Mouse (Mus musculus): ENCODE results near the gene Hoxa1. TPM values are rescaled to one million over a fixed set of nuclear protein-coding genes. Genes with fewer than 3 reads are reported as not detected.

Hoxa1 gene
- polyA plus RNA-seq, 1 experiment from 2014 or later = 0.72 TPM

DNA sequence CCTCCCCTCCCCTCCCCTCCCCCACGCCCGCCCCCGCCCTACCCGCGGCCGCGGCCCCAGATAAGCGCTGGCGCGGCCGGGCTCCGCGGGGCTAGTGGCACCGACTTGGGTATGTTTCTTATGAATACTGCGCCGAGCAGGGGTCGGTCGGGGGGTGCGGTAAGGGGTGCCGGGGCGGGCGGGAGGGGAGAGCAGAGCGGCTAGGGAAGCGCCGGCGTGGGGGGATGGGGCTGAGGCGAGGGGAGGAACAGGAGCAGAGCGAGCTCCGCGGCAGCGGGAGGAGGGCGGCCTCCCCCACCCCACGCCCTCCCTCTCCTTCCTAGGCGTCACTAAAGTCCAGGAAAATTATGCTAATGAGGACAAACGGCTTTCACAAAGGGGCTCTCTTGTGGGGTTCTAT lies 17.7 kb upstream of the Hoxa1 start:
- H3K4me3 ChIP-seq (ENCODE audit: low read length) = peak overlapping the region; percentile 63
- peak overlapping the region; percentile 82 for H3K4me2 ChIP-seq (ENCODE audit: low read depth, low read length)
- 1% methylated on average over 12 of the region's 35 CpGs for WGBS
- H3K9ac ChIP-seq (ENCODE audit: low read depth, low read length) = peak overlapping the region; percentile 79
- H3K27ac ChIP-seq (ENCODE audit: low read length) = peak overlapping the region; percentile 96
- peak; percentile 49 for ATAC-seq
- H3K4me1 ChIP-seq (ENCODE audit: control insufficient read depth, insufficient read depth, low read length) = peaks cover 35% of the 10 kb centered on the region
- H3K36me3 ChIP-seq (ENCODE audit: control insufficient read depth, insufficient read depth, low read length) = no peaks in the 10 kb centered on the region
- 0 out of 2 replicates have a peak, but pooled peaks cover 3% of the 10 kb centered on the region for H3K27me3 ChIP-seq (replicated peaks; ENCODE audit: control insufficient read depth, insufficient read depth, low read length)
- H3K9me3 ChIP-seq (ENCODE audit: control insufficient read depth, low read length) = no peaks in the 10 kb centered on the region

- ATAC-seq = peak; percentile 57
- Histone ChIP-seq H3K9me3 (ENCODE audit: control insufficient read depth, low read length) (no peaks in the 10 kb centered on the region), H3K4me1 (ENCODE audit: control insufficient read depth, insufficient read depth, low read length) (peaks cover 35% of the 10 kb centered on the region), H3K9ac (ENCODE audit: low read depth, low read length) (peak overlapping the region; percentile 79), H3K4me2 (ENCODE audit: low read depth, low read length) (peak overlapping the region; percentile 82), H3K27me3 (replicated peaks; ENCODE audit: control insufficient read depth, insufficient read depth, low read length) (0 out of 2 replicates have a peak, but pooled peaks cover 6% of the 10 kb centered on the region), H3K4me3 (ENCODE audit: low read length) (peak overlapping the region; percentile 63), H3K27ac (ENCODE audit: low read length) (peak overlapping the region; percentile 96), H3K36me3 (ENCODE audit: control insufficient read depth, insufficient read depth, low read length) (no peaks in the 10 kb centered on the region)
- 4% methylated on average over 41 of the region's 41 CpGs for WGBS
These were observed 17.0 kb upstream of the Hoxa1 start for GRCm38 (mm10) chr6:52174968-52175751.

GRCm38 (mm10) chr6:52173648-52174047 lies 15.5 kb upstream of the Hoxa1 start:
- Histone ChIP-seq H3K4me1 (ENCODE audit: control insufficient read depth, insufficient read depth, low read length) (peaks cover 39% of the 10 kb centered on the region), H3K27ac (ENCODE audit: low read length) (peak overlapping the region; percentile 87), H3K4me3 (ENCODE audit: low read length) (peak overlapping the region; percentile 47), H3K36me3 (ENCODE audit: control insufficient read depth, insufficient read depth, low read length) (no peaks in the 10 kb centered on the region), H3K4me2 (ENCODE audit: low read depth, low read length) (peak overlapping the region; percentile 79), H3K9ac (ENCODE audit: low read depth, low read length) (peak overlapping the region; percentile 40), H3K9me3 (ENCODE audit: control insufficient read depth, low read length) (no peaks in the 10 kb centered on the region), H3K27me3 (replicated peaks; ENCODE audit: control insufficient read depth, insufficient read depth, low read length) (peaks cover 8% of the 10 kb centered on the region; the same call in 1 of the 2 replicates)
- 13% methylated on average over 4 of the region's 4 CpGs for WGBS
- ATAC-seq = no peak

DNA sequence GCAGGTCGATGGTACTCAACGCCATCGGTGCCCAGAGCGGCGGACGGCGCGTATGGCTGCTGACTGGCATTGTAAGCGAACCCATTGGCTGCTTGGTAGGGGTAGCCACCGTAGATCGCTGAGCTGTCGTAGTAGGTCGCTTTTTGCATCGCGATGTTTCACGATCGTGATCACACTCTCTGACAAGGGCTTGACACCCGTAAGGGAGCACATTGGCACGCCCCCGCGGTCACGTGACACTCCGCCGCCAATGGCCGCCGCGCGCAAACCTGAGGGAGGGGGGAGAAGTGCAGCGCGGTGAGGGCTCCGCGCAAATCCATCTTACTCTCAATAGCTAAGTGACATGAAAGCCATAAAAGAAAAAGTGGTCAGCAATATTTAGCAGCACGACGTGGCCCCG lies 14.4 kb upstream of the Hoxa1 start:
- Histone ChIP-seq H3K36me3 (ENCODE audit: control insufficient read depth, insufficient read depth, low read length) (no peaks in the 10 kb centered on the region), H3K9ac (ENCODE audit: low read depth, low read length) (peak overlapping the region; percentile 68), H3K9me3 (ENCODE audit: control insufficient read depth, low read length) (no peaks in the 10 kb centered on the region), H3K4me3 (ENCODE audit: low read length) (peak overlapping the region; percentile 47), H3K27ac (ENCODE audit: low read length) (peak overlapping the region; percentile 93), H3K4me2 (ENCODE audit: low read depth, low read length) (peak overlapping the region; percentile 79), H3K4me1 (ENCODE audit: control insufficient read depth, insufficient read depth, low read length) (peaks cover 37% of the 10 kb centered on the region), H3K27me3 (replicated peaks; ENCODE audit: control insufficient read depth, insufficient read depth, low read length) (peaks cover 16% of the 10 kb centered on the region; the same call in 1 of the 2 replicates)
- peak; percentile 58 for ATAC-seq
- WGBS = 2% methylated on average over 35 of the region's 35 CpGs

DNA sequence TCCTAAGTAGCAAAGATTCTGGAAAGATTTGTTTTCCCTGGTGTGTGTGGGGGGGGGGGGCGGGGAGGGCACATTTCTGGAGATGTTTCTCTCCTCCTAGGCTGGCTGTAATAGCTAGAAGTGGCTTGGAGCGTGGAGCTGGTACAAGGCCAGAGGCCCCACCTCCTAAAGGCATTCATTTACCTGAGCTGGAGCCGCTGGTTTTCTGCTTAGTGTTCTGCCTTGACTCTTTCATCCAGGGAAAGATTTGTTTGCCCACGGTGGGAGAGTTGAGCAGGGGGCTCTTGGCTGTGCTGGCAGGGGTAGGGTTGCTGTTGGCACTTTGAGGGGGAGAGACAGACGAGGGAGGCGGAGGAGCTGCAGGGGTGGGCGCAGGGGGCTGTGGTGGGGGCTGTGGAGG lies 13.8 kb upstream of the Hoxa1 start:
- Histone ChIP-seq H3K27me3 (replicated peaks; ENCODE audit: control insufficient read depth, insufficient read depth, low read length) (peaks cover 19% of the 10 kb centered on the region; the same call in 1 of the 2 replicates), H3K9ac (ENCODE audit: low read depth, low read length) (peak overlapping the region; percentile 68), H3K4me1 (ENCODE audit: control insufficient read depth, insufficient read depth, low read length) (peaks cover 33% of the 10 kb centered on the region)

GRCm38 (mm10) chr6:52171331-52171730 lies 13.2 kb upstream of the Hoxa1 start:
- H3K27me3 ChIP-seq (replicated peaks; ENCODE audit: control insufficient read depth, insufficient read depth, low read length) = peaks cover 19% of the 10 kb centered on the region; the same call in 1 of the 2 replicates
- peaks cover 28% of the 10 kb centered on the region for H3K4me1 ChIP-seq (ENCODE audit: control insufficient read depth, insufficient read depth, low read length)
- peak overlapping the region; percentile 93 for H3K27ac ChIP-seq (ENCODE audit: low read length)
- WGBS = 31% methylated on average over 4 of the region's 4 CpGs
- H3K9me3 ChIP-seq (ENCODE audit: control insufficient read depth, low read length) = no peaks in the 10 kb centered on the region
- H3K4me3 ChIP-seq (ENCODE audit: low read length) = no peak overlapping the region
- ATAC-seq = no peak
- H3K4me2 ChIP-seq (ENCODE audit: low read depth, low read length) = peak overlapping the region; percentile 52; the same call in 1 of the 2 replicates
- H3K36me3 ChIP-seq (ENCODE audit: control insufficient read depth, insufficient read depth, low read length) = no peaks in the 10 kb centered on the region
- 0 out of 2 replicates have a peak overlapping the region, but pooled peaks have one; percentile 68 for H3K9ac ChIP-seq (ENCODE audit: low read depth, low read length)

More for the DNA sequence above, 13.8 kb upstream of the Hoxa1 start:
- 27% methylated on average over 7 of the region's 7 CpGs for WGBS
- H3K4me3 ChIP-seq (ENCODE audit: low read length) = peak overlapping the region; percentile 47
- H3K4me2 ChIP-seq (ENCODE audit: low read depth, low read length) = peak overlapping the region; percentile 79
- no peaks in the 10 kb centered on the region for H3K9me3 ChIP-seq (ENCODE audit: control insufficient read depth, low read length)
- no peaks in the 10 kb centered on the region for H3K36me3 ChIP-seq (ENCODE audit: control insufficient read depth, insufficient read depth, low read length)
- H3K27ac ChIP-seq (ENCODE audit: low read length) = peak overlapping the region; percentile 93
- ATAC-seq = no peak

DNA sequence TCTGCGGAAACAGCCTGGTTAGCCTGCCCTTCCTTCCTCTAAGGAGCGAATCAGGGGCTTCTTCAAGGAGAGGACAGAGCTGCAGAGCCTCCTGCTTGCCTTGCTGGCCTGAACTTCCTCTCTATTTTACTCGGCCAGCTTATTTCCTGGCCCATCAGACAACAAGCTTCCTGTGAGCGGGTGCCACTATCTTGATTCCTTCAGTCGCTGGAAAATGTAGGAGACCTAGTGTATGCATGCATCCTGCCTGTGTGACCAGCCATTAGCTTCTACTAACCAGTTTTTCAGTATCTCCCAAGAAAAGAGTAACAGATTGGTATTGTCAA lies 12.7 kb upstream of the Hoxa1 start:
- 34% methylated on average over 5 of the region's 5 CpGs for WGBS
- 0 out of 2 replicates have a peak, but pooled peaks have one; percentile 17 for ATAC-seq
- peak overlapping the region; percentile 93 for H3K27ac ChIP-seq (ENCODE audit: low read length)
- H3K4me3 ChIP-seq (ENCODE audit: low read length) = peak overlapping the region; percentile 29
- H3K27me3 ChIP-seq (replicated peaks; ENCODE audit: control insufficient read depth, insufficient read depth, low read length) = peaks cover 19% of the 10 kb centered on the region; the same call in 1 of the 2 replicates
- H3K4me2 ChIP-seq (ENCODE audit: low read depth, low read length) = peak overlapping the region; percentile 52
- no peaks in the 10 kb centered on the region for H3K9me3 ChIP-seq (ENCODE audit: control insufficient read depth, low read length)
- H3K4me1 ChIP-seq (ENCODE audit: control insufficient read depth, insufficient read depth, low read length) = peaks cover 27% of the 10 kb centered on the region
- peak overlapping the region; percentile 69 for H3K9ac ChIP-seq (ENCODE audit: low read depth, low read length)
- H3K36me3 ChIP-seq (ENCODE audit: control insufficient read depth, insufficient read depth, low read length) = no peaks in the 10 kb centered on the region

GRCm38 (mm10) chr6:52170166-52170897 lies 12.2 kb upstream of the Hoxa1 start:
- ATAC-seq = peak; percentile 9; the same call in 1 of the 2 replicates
- Histone ChIP-seq H3K27me3 (replicated peaks; ENCODE audit: control insufficient read depth, insufficient read depth, low read length) (peaks cover 19% of the 10 kb centered on the region; the same call in 1 of the 2 replicates), H3K4me3 (ENCODE audit: low read length) (peak overlapping the region; percentile 29), H3K4me1 (ENCODE audit: control insufficient read depth, insufficient read depth, low read length) (peaks cover 27% of the 10 kb centered on the region), H3K4me2 (ENCODE audit: low read depth, low read length) (peak overlapping the region; percentile 52), H3K9me3 (ENCODE audit: control insufficient read depth, low read length) (no peaks in the 10 kb centered on the region), H3K36me3 (ENCODE audit: control insufficient read depth, insufficient read depth, low read length) (no peaks in the 10 kb centered on the region), H3K9ac (ENCODE audit: low read depth, low read length) (peak overlapping the region; percentile 69), H3K27ac (ENCODE audit: low read length) (peak overlapping the region; percentile 93)
- WGBS = 39% methylated on average over 40 of the region's 40 CpGs

GRCm38 (mm10) chr6:52169499-52170165 lies 11.5 kb upstream of the Hoxa1 start:
- WGBS = 44% methylated on average over 16 of the region's 16 CpGs
- Histone ChIP-seq H3K4me2 (ENCODE audit: low read depth, low read length) (peak overlapping the region; percentile 52), H3K4me1 (ENCODE audit: control insufficient read depth, insufficient read depth, low read length) (peaks cover 27% of the 10 kb centered on the region), H3K27ac (ENCODE audit: low read length) (peak overlapping the region; percentile 93), H3K27me3 (replicated peaks; ENCODE audit: control insufficient read depth, insufficient read depth, low read length) (peaks cover 22% of the 10 kb centered on the region), H3K36me3 (ENCODE audit: control insufficient read depth, insufficient read depth, low read length) (no peaks in the 10 kb centered on the region), H3K4me3 (ENCODE audit: low read length) (peak overlapping the region; percentile 29), H3K9ac (ENCODE audit: low read depth, low read length) (peak overlapping the region; percentile 69), H3K9me3 (ENCODE audit: control insufficient read depth, low read length) (no peaks in the 10 kb centered on the region)
- ATAC-seq = no peak
